Mouse (Mus musculus) stomach, postnatal 0 days (tissue): Measurements from ENCODE around the gene Src. TPM values are rescaled to one million over a fixed set of nuclear protein-coding genes. Genes with fewer than 3 reads are reported as not detected.

Source experiments
- ATAC-seq: fragments of 200-750 bp; cut with Nextera tagmentation; 2 replicates; pipeline ENCODE4 v1.8.0; 2017; ENCODE audit not compliant: low FRiP score, low TSS enrichment
- DNase-seq: peaks from one replicate; pipeline ENCODE4 v3.0.0-alpha.2; 2016; ENCODE audit warnings: low spot score
- H3K27ac ChIP-seq: fragments of 300-500 bp; sonication (generic); replicated peaks from 2 replicates; pipeline ENCODE4 v1.5.1; 2014; ENCODE audit warnings: mild to moderate bottlenecking, control low read depth
- H3K27me3 ChIP-seq: fragments of 300-500 bp; sonication (generic); 2 replicates; pipeline ENCODE4 v1.6.1; 2014; ENCODE audit warnings: low read length; ENCODE audit not compliant: control insufficient read depth, insufficient read depth
- H3K36me3 ChIP-seq: fragments of 300-500 bp; sonication (generic); 2 replicates; pipeline ENCODE4 v1.6.1; 2014; ENCODE audit warnings: low read length, mixed read lengths; ENCODE audit not compliant: control insufficient read depth, insufficient read depth
- H3K4me1 ChIP-seq: fragments of 300-500 bp; sonication (generic); replicated peaks from 2 replicates; pipeline ENCODE4 v1.6.1; 2014; ENCODE audit warnings: antibody characterized with exemption; ENCODE audit not compliant: control insufficient read depth, insufficient read depth
- H3K4me2 ChIP-seq: fragments of 300-500 bp; sonication (generic); replicated peaks from 2 replicates; pipeline ENCODE4 v1.6.1; 2014; ENCODE audit warnings: low read depth, mild to moderate bottlenecking, control low read depth, moderate library complexity
- H3K4me3 ChIP-seq: fragments of 300-500 bp; sonication (generic); 2 replicates; pipeline ENCODE4 v1.5.1; 2014; ENCODE audit warnings: low read depth, low read length, control low read depth
- H3K9ac ChIP-seq: fragments of 300-500 bp; sonication (generic); 2 replicates; pipeline ENCODE4 v1.6.1; 2014; ENCODE audit warnings: mild to moderate bottlenecking, low read length, control low read depth, mixed read lengths
- H3K9me3 ChIP-seq: fragments of 300-500 bp; sonication (generic); 2 replicates; pipeline ENCODE4 v1.6.1; 2016; ENCODE audit warnings: low read length; ENCODE audit not compliant: control insufficient read depth
- CTCF ChIP-seq: IDR thresholded peaks from 2 replicates; pipeline ENCODE4 v1.5.1; 2016; ENCODE audit warnings: antibody characterized with exemption, low read depth, mild to moderate bottlenecking, moderate library complexity
- EP300 ChIP-seq: optimal IDR thresholded peaks from 2 replicates; pipeline ENCODE3; 2016; ENCODE audit warnings: antibody characterized with exemption
- WGBS: fragments of 180-500 bp; shearing (Covaris S2); extraction: QIAGEN DNeasy Blood & Tissue Kit; methylation state at CpG from one replicate; pipeline ENCODE4 v1.1.7; 2014; 5-methylcytosine and 5-hydroxymethylcytosine counted together
- polyA plus RNA-seq: library from polyadenylated mRNA; unstranded; fragments of >200 nt; fragmentation: Nextera tagmentation; extraction: Ambion mirVana; gene quantifications from 2 replicates; pipeline ENCODE4 v1.2.1, GENCODE M21; 2015

The Src gene
- polyA plus RNA-seq, 1 experiment from 2014 or later = 12.0 TPM

- Histone ChIP-seq H3K27me3 (no peaks in the 10 kb centered on the region), H3K4me3 (no peak overlapping the region), H3K9ac (no peak overlapping the region), H3K27ac (no peak overlapping the region), H3K36me3 (no peaks in the 10 kb centered on the region), H3K4me2 (peak overlapping the region; percentile 11; the same call in 1 of the 2 replicates), H3K9me3 (no peaks in the 10 kb centered on the region), H3K4me1 (no peaks in the 10 kb centered on the region)
- 18% methylated on average over 14 of the region's 14 CpGs for WGBS
- ATAC-seq = no peak
- peak; percentile 44 for DNase-seq
- TF ChIP-seq EP300 = no peak
- no peak for TF ChIP-seq CTCF
Observed at GRCm38 (mm10) chr2:157506779-157507178, 88.5 kb downstream of the Src start.

- DNase-seq (no peak), ATAC-seq (no peak)
- Histone ChIP-seq H3K4me3 (no peak overlapping the region), H3K27me3 (no peaks in the 10 kb centered on the region; the same call in 1 of the 2 replicates), H3K9ac (no peak overlapping the region), H3K4me2 (no peak overlapping the region), H3K9me3 (no peaks in the 10 kb centered on the region), H3K4me1 (no peaks in the 10 kb centered on the region), H3K27ac (no peak overlapping the region), H3K36me3 (no peaks in the 10 kb centered on the region)
- no peak for TF ChIP-seq EP300
- TF ChIP-seq CTCF = no peak
- WGBS = 67% methylated on average over 5 of the region's 5 CpGs
Observed at GRCm38 (mm10) chr2:157509182-157509581, 90.9 kb downstream of the Src start.

- no peak overlapping the region for H3K9ac ChIP-seq
- no peak overlapping the region for H3K27ac ChIP-seq
- DNase-seq (no peak), ATAC-seq (no peak)
- no peaks in the 10 kb centered on the region for H3K36me3 ChIP-seq
- H3K4me3 ChIP-seq = no peak overlapping the region
- H3K4me2 ChIP-seq = no peak overlapping the region
- no peaks in the 10 kb centered on the region; the same call in 1 of the 2 replicates for H3K27me3 ChIP-seq
- no peaks in the 10 kb centered on the region for H3K4me1 ChIP-seq
- WGBS = 50% methylated on average over 4 of the region's 4 CpGs
- TF ChIP-seq CTCF (no peak), EP300 (no peak)
- H3K9me3 ChIP-seq = no peaks in the 10 kb centered on the region
Observed at GRCm38 (mm10) chr2:157510031-157510430, 91.8 kb downstream of the Src start.

- Histone ChIP-seq H3K4me3 (no peak overlapping the region), H3K27ac (no peak overlapping the region), H3K4me1 (no peaks in the 10 kb centered on the region), H3K9me3 (no peaks in the 10 kb centered on the region), H3K27me3 (no peaks in the 10 kb centered on the region; the same call in 1 of the 2 replicates), H3K9ac (no peak overlapping the region), H3K36me3 (no peaks in the 10 kb centered on the region), H3K4me2 (no peak overlapping the region)
- DNase-seq (no peak), ATAC-seq (no peak)
- TF ChIP-seq EP300 (no peak), CTCF (no peak)
- WGBS = 82% methylated on average over 9 of the region's 9 CpGs
Observed at GRCm38 (mm10) chr2:157512859-157513258, 94.6 kb downstream of the Src start.

GRCm38 (mm10) chr2:157513737-157514208 is 95.5 kb downstream of the Src start:
- Histone ChIP-seq H3K9ac (no peak overlapping the region), H3K4me1 (no peaks in the 10 kb centered on the region), H3K4me2 (no peak overlapping the region), H3K27me3 (no peaks in the 10 kb centered on the region; the same call in 1 of the 2 replicates), H3K27ac (no peak overlapping the region), H3K9me3 (no peaks in the 10 kb centered on the region), H3K36me3 (no peaks in the 10 kb centered on the region), H3K4me3 (no peak overlapping the region)
- WGBS = 43% methylated on average over 9 of the region's 9 CpGs
- ATAC-seq = no peak
- TF ChIP-seq EP300 (no peak), CTCF (no peak)
- DNase-seq = no peak

- ATAC-seq (no peak), DNase-seq (no peak)
- Histone ChIP-seq H3K9ac (no peak overlapping the region), H3K4me1 (no peaks in the 10 kb centered on the region), H3K9me3 (no peaks in the 10 kb centered on the region), H3K27me3 (no peaks in the 10 kb centered on the region; the same call in 1 of the 2 replicates), H3K36me3 (no peaks in the 10 kb centered on the region), H3K27ac (no peak overlapping the region), H3K4me2 (no peak overlapping the region), H3K4me3 (no peak overlapping the region)
- TF ChIP-seq CTCF = no peak
- no peak for TF ChIP-seq EP300
- WGBS = 29% methylated on average over 4 of the region's 4 CpGs
Observed at GRCm38 (mm10) chr2:157514353-157514752, 96.1 kb downstream of the Src start.
